Mouse (Mus musculus) 3T3-L1 (cell line): ENCODE measurements around the gene H2-M1.

ENCODE experiments used
- DNase-seq: peaks from one replicate; pipeline ENCODE4 v3.0.0-alpha.2; 2015; ENCODE audit warnings: low read depth, low spot score

Gene H2-M1

DNA sequence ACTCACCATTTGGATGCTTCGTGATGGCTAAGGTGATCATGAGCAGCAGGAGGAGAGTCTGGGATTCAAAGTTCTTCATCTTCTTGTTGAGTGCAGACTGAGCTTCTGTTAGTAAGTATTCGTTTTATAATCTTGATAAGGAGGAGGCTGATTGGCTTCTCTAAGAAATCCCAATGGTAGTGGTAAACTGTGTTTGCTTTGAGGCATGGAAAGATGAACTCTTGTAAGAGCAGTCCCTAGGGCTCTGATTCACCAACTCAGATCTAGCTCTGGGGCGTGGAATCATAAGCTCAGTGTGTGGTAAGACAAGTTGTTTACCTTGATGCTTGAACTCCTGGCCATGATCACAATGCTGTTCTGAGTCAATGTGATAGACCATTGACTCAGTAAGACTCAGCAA, at the start of gene H2-M1:
TSS of gene H2-M1 (minus strand) at position 101 of the 400 bp plus-strand sequence.
- DNase-seq = peak; percentile 10

DNA sequence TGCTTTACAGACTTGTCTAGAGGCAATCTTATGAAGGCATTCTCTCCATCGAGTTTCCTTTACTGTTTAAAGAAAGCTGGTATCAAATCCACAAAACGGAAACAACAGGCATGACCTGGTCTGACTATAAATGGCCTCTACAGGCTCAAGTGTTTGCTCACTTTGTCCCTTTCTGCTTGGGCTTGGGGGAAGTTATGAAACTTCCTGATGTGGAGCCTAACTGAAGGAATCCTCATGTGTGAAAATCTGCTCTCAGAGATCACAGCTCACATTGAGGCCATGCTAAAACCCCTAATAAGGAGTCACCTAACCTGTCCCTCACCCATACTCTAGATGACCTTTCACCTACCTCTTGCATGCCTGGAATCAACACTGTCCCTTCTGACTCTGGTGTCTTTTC, 25.7 kb upstream of the H2-M1 start:
- DNase-seq = no peak

DNA sequence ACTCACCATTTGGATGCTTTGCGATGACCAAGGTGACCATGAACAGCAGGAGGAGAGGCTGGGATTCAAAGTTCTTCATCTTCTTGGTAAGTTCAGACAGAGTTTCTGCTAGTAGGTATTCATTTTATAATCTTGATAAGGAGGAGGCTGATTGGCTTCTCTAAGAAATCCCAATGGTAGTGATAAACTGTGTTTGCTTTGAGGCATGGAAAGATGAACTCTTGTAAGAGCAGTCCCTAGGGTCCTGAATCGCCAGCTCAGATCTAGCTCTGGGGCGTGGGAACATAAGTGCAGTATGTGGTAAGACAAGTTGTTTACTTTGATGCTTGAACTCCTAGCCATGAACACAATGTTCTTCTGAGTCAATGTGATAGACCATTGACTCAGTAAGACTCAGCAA, 29.5 kb downstream of the H2-M1 start, which contains the start of gene H2-M9:
TSS of gene H2-M9 (minus strand) at position 101 of the 400 bp plus-strand sequence.
- no peak for DNase-seq
